Mouse (Mus musculus) E14TG2a.4 (cell line): ENCODE measurements around the gene Taok3.

Source experiments
- H3K27me3 ChIP-seq: 2 replicates; pipeline ENCODE4 v1.6.1; 2014; ENCODE audit warnings: low read length, control low read depth; ENCODE audit not compliant: insufficient read depth
- H3K36me3 ChIP-seq: 2 replicates; pipeline ENCODE4 v1.6.1; 2014; ENCODE audit warnings: low read length, control low read depth; ENCODE audit not compliant: insufficient read depth
- H3K4me1 ChIP-seq: replicated peaks from 2 replicates; pipeline ENCODE4 v1.6.1; 2014; ENCODE audit warnings: low read depth, low read length, control low read depth
- H3K4me3 ChIP-seq: replicated peaks from 2 replicates; pipeline ENCODE4 v1.5.1; 2014; ENCODE audit warnings: mild to moderate bottlenecking, low read length
- H3K9me3 ChIP-seq: 2 replicates; pipeline ENCODE4 v1.6.1; 2014; ENCODE audit warnings: low read length, control low read depth
- CTCF ChIP-seq: conservative IDR thresholded peaks from 2 replicates; pipeline ENCODE4 v1.5.1; 2014; ENCODE audit warnings: low read length
- NANOG ChIP-seq: IDR thresholded peaks from 2 replicates; pipeline ENCODE4 v1.6.1; 2014; ENCODE audit warnings: borderline replicate concordance, low read length, mixed read lengths
- POU5F1 ChIP-seq: IDR thresholded peaks from 2 replicates; pipeline ENCODE4 v1.6.1; 2014; ENCODE audit warnings: low read length, borderline replicate concordance

Taok3 gene

GRCm38 (mm10) chr5:117194672-117195071 is 74.7 kb downstream of the Taok3 start:
- H3K4me1 ChIP-seq = no peaks in the 10 kb centered on the region
- no peak overlapping the region for H3K4me3 ChIP-seq
- peaks cover 4% of the 10 kb centered on the region; the same call in 1 of the 2 replicates for H3K9me3 ChIP-seq
- H3K36me3 ChIP-seq = peaks cover 25% of the 10 kb centered on the region
- H3K27me3 ChIP-seq = no peaks in the 10 kb centered on the region
- TF ChIP-seq POU5F1 = no peak
- no peak for TF ChIP-seq CTCF
- no peak for TF ChIP-seq NANOG

GRCm38 (mm10) chr5:117196551-117196950 is 76.6 kb downstream of the Taok3 start:
- no peaks in the 10 kb centered on the region for H3K27me3 ChIP-seq
- TF ChIP-seq POU5F1 (no peak), CTCF (no peak), NANOG (no peak)

GRCm38 (mm10) chr5:117198390-117198789 is 78.5 kb downstream of the Taok3 start:
- H3K36me3 ChIP-seq = peaks cover 43% of the 10 kb centered on the region
- no peaks in the 10 kb centered on the region for H3K4me1 ChIP-seq
- TF ChIP-seq CTCF = peak; percentile 61
- TF ChIP-seq NANOG = no peak
- H3K4me3 ChIP-seq = no peak overlapping the region
- H3K27me3 ChIP-seq = no peaks in the 10 kb centered on the region
- H3K9me3 ChIP-seq = peaks cover 4% of the 10 kb centered on the region; the same call in 1 of the 2 replicates

More at GRCm38 (mm10) chr5:117196551-117196950, 76.6 kb downstream of the Taok3 start:
- H3K36me3 ChIP-seq = peaks cover 29% of the 10 kb centered on the region
- peaks cover 4% of the 10 kb centered on the region; the same call in 1 of the 2 replicates for H3K9me3 ChIP-seq
- H3K4me1 ChIP-seq = no peaks in the 10 kb centered on the region
- H3K4me3 ChIP-seq = no peak overlapping the region

GRCm38 (mm10) chr5:117207286-117207685 is 87.4 kb downstream of the Taok3 start:
- no peak overlapping the region for H3K4me3 ChIP-seq
- no peaks in the 10 kb centered on the region for H3K4me1 ChIP-seq
- TF ChIP-seq NANOG = no peak
- TF ChIP-seq CTCF = no peak
- no peak for TF ChIP-seq POU5F1
- H3K36me3 ChIP-seq = peaks cover 74% of the 10 kb centered on the region
- peaks cover 7% of the 10 kb centered on the region for H3K9me3 ChIP-seq
- no peaks in the 10 kb centered on the region for H3K27me3 ChIP-seq

- H3K4me3 ChIP-seq = no peak overlapping the region
- H3K36me3 ChIP-seq = peaks cover 26% of the 10 kb centered on the region; the same call in 1 of the 2 replicates
- TF ChIP-seq CTCF (no peak), NANOG (no peak), POU5F1 (no peak)
- H3K4me1 ChIP-seq = peaks cover 9% of the 10 kb centered on the region; the same call in 1 of the 2 replicates
- peaks cover 1% of the 10 kb centered on the region for H3K9me3 ChIP-seq
- no peaks in the 10 kb centered on the region for H3K27me3 ChIP-seq
These were observed 94.1 kb downstream of the Taok3 start for GRCm38 (mm10) chr5:117214016-117214415.

GRCm38 (mm10) chr5:117231059-117231458 is 111.1 kb downstream of the Taok3 start:
- Histone ChIP-seq H3K27me3 (no peaks in the 10 kb centered on the region), H3K4me3 (no peak overlapping the region), H3K9me3 (no peaks in the 10 kb centered on the region), H3K4me1 (no peaks in the 10 kb centered on the region), H3K36me3 (peaks cover 45% of the 10 kb centered on the region)
- TF ChIP-seq CTCF (no peak), NANOG (no peak), POU5F1 (no peak)

- H3K36me3 ChIP-seq = peaks cover 23% of the 10 kb centered on the region
- no peak overlapping the region for H3K4me3 ChIP-seq
- H3K4me1 ChIP-seq = peaks cover 14% of the 10 kb centered on the region
These were observed 116.6 kb downstream of the Taok3 start for GRCm38 (mm10) chr5:117236540-117236939.

GRCm38 (mm10) chr5:117239106-117239505 is 119.2 kb downstream of the Taok3 start:
- Histone ChIP-seq H3K4me1 (peaks cover 24% of the 10 kb centered on the region), H3K9me3 (0 out of 2 replicates have a peak, but pooled peaks cover 3% of the 10 kb centered on the region), H3K36me3 (peaks cover 11% of the 10 kb centered on the region), H3K27me3 (peaks cover 6% of the 10 kb centered on the region; the same call in 1 of the 2 replicates), H3K4me3 (no peak overlapping the region)
- TF ChIP-seq NANOG (no peak), POU5F1 (no peak), CTCF (no peak)

More at GRCm38 (mm10) chr5:117236540-117236939, 116.6 kb downstream of the Taok3 start:
- Histone ChIP-seq H3K27me3 (peaks cover 6% of the 10 kb centered on the region; the same call in 1 of the 2 replicates), H3K9me3 (no peaks in the 10 kb centered on the region)
- TF ChIP-seq CTCF (no peak), POU5F1 (no peak), NANOG (no peak)

GRCm38 (mm10) chr5:117240321-117240731 is 120.4 kb downstream of the Taok3 start:
- TF ChIP-seq CTCF = no peak
- TF ChIP-seq POU5F1 = no peak
- TF ChIP-seq NANOG = no peak
- peaks cover 24% of the 10 kb centered on the region for H3K4me1 ChIP-seq
- 0 out of 2 replicates have a peak, but pooled peaks cover 7% of the 10 kb centered on the region for H3K9me3 ChIP-seq
- H3K4me3 ChIP-seq = peak overlapping the region; percentile 58
- peaks cover 5% of the 10 kb centered on the region; the same call in 1 of the 2 replicates for H3K36me3 ChIP-seq
- H3K27me3 ChIP-seq = peaks cover 6% of the 10 kb centered on the region; the same call in 1 of the 2 replicates
